Mouse (Mus musculus): ENCODE data around the gene Pabpn1. TPM values are rescaled to one million over a fixed set of nuclear protein-coding genes. Genes with fewer than 3 reads are reported as not detected.
"Not testable (repeated sequence)": the region's sequence is repeated elsewhere in the genome, so short reads cannot be mapped to it uniquely, and the experiment has no call there.

Gene Pabpn1
- polyA plus RNA-seq, 1 experiment = not detected

GRCm38 (mm10) chr14:54938431-54939219 lies 46.3 kb downstream of the Pabpn1 start:
- 79% methylated on average over 15 of the region's 15 CpGs for WGBS
- Histone ChIP-seq H3K4me3 (ENCODE audit: insufficient read depth, low read depth, low read length) (no peak overlapping the region), H3K4me1 (ENCODE audit: control insufficient read depth, insufficient read depth, low read length) (peaks cover 13% of the 10 kb centered on the region), H3K27ac (ENCODE audit: insufficient read depth, low read depth, low read length) (no peak overlapping the region)
- TF ChIP-seq POLR2A (IDR thresholded peaks at IDR 0.05; ENCODE audit: insufficient read depth, low read depth, low read length) = no peak
- TF ChIP-seq CTCF (IDR thresholded peaks at IDR 0.05; ENCODE audit: insufficient read depth, low read depth, low read length) = no peak

- no peak overlapping the region for H3K27ac ChIP-seq (ENCODE audit: insufficient read depth, low read depth, low read length)
- TF ChIP-seq CTCF (IDR thresholded peaks at IDR 0.05; ENCODE audit: insufficient read depth, low read depth, low read length) (no peak), POLR2A (IDR thresholded peaks at IDR 0.05; ENCODE audit: insufficient read depth, low read depth, low read length) (no peak)
- 68% methylated on average over 12 of the region's 12 CpGs for WGBS
- peaks cover 13% of the 10 kb centered on the region for H3K4me1 ChIP-seq (ENCODE audit: control insufficient read depth, insufficient read depth, low read length)
- H3K4me3 ChIP-seq (ENCODE audit: insufficient read depth, low read depth, low read length) = no peak overlapping the region
Measured at GRCm38 (mm10) chr14:54939434-54940175, 47.3 kb downstream of the Pabpn1 start.

GRCm38 (mm10) chr14:54940176-54940530 lies 47.9 kb downstream of the Pabpn1 start:
- no peak overlapping the region for H3K27ac ChIP-seq (ENCODE audit: insufficient read depth, low read depth, low read length)
- 81% methylated on average over 3 of the region's 3 CpGs for WGBS
- peaks cover 13% of the 10 kb centered on the region for H3K4me1 ChIP-seq (ENCODE audit: control insufficient read depth, insufficient read depth, low read length)
- no peak for TF ChIP-seq POLR2A (IDR thresholded peaks at IDR 0.05; ENCODE audit: insufficient read depth, low read depth, low read length)
- no peak for TF ChIP-seq CTCF (IDR thresholded peaks at IDR 0.05; ENCODE audit: insufficient read depth, low read depth, low read length)
- H3K4me3 ChIP-seq (ENCODE audit: insufficient read depth, low read depth, low read length) = no peak overlapping the region

- Histone ChIP-seq H3K4me3 (ENCODE audit: insufficient read depth, low read depth, low read length) (no peak overlapping the region), H3K27ac (ENCODE audit: insufficient read depth, low read depth, low read length) (no peak overlapping the region), H3K4me1 (ENCODE audit: control insufficient read depth, insufficient read depth, low read length) (peaks cover 13% of the 10 kb centered on the region)
- WGBS = 64% methylated on average over 13 of the region's 13 CpGs
- TF ChIP-seq POLR2A (IDR thresholded peaks at IDR 0.05; ENCODE audit: insufficient read depth, low read depth, low read length) = no peak
- TF ChIP-seq CTCF (IDR thresholded peaks at IDR 0.05; ENCODE audit: insufficient read depth, low read depth, low read length) = no peak
Measured at GRCm38 (mm10) chr14:54941024-54941978, 49.0 kb downstream of the Pabpn1 start.

- Histone ChIP-seq H3K4me1 (ENCODE audit: control insufficient read depth, insufficient read depth, low read length) (peaks cover 9% of the 10 kb centered on the region), H3K27ac (ENCODE audit: insufficient read depth, low read depth, low read length) (no peak overlapping the region), H3K4me3 (ENCODE audit: insufficient read depth, low read depth, low read length) (no peak overlapping the region)
- TF ChIP-seq CTCF (IDR thresholded peaks at IDR 0.05; ENCODE audit: insufficient read depth, low read depth, low read length) = no peak
- TF ChIP-seq POLR2A (IDR thresholded peaks at IDR 0.05; ENCODE audit: insufficient read depth, low read depth, low read length) = no peak
- 94% methylated on average over 8 of the region's 8 CpGs for WGBS
Measured at GRCm38 (mm10) chr14:54942479-54942878, 50.2 kb downstream of the Pabpn1 start.

- Histone ChIP-seq H3K27ac (ENCODE audit: insufficient read depth, low read depth, low read length) (no peak overlapping the region), H3K4me3 (ENCODE audit: insufficient read depth, low read depth, low read length) (no peak overlapping the region), H3K4me1 (ENCODE audit: control insufficient read depth, insufficient read depth, low read length) (peaks cover 2% of the 10 kb centered on the region; the same call in 1 of the 2 replicates)
- TF ChIP-seq CTCF (IDR thresholded peaks at IDR 0.05; ENCODE audit: insufficient read depth, low read depth, low read length) (no peak), POLR2A (IDR thresholded peaks at IDR 0.05; ENCODE audit: insufficient read depth, low read depth, low read length) (no peak)
- WGBS = 96% methylated on average over 7 of the region's 7 CpGs
Measured at GRCm38 (mm10) chr14:54943971-54944370, 51.7 kb downstream of the Pabpn1 start.

GRCm38 (mm10) chr14:54944939-54945338 lies 52.6 kb downstream of the Pabpn1 start:
- no peak for TF ChIP-seq CTCF (IDR thresholded peaks at IDR 0.05; ENCODE audit: insufficient read depth, low read depth, low read length)
- no peak for TF ChIP-seq POLR2A (IDR thresholded peaks at IDR 0.05; ENCODE audit: insufficient read depth, low read depth, low read length)
- Histone ChIP-seq H3K27ac (ENCODE audit: insufficient read depth, low read depth, low read length) (no peak overlapping the region), H3K4me1 (ENCODE audit: control insufficient read depth, insufficient read depth, low read length) (no peaks in the 10 kb centered on the region), H3K4me3 (ENCODE audit: insufficient read depth, low read depth, low read length) (no peak overlapping the region)
- WGBS = 70% methylated on average over 2 of the region's 2 CpGs

- Histone ChIP-seq H3K4me3 (ENCODE audit: insufficient read depth, low read depth, low read length) (no peak overlapping the region), H3K4me1 (ENCODE audit: control insufficient read depth, insufficient read depth, low read length) (no peaks in the 10 kb centered on the region), H3K27ac (ENCODE audit: insufficient read depth, low read depth, low read length) (no peak overlapping the region)
- WGBS = 80% methylated on average over 19 of the region's 19 CpGs
- TF ChIP-seq CTCF (IDR thresholded peaks at IDR 0.05; ENCODE audit: insufficient read depth, low read depth, low read length) (no peak), POLR2A (IDR thresholded peaks at IDR 0.05; ENCODE audit: insufficient read depth, low read depth, low read length) (no peak)
Measured at GRCm38 (mm10) chr14:54945975-54946704, 53.8 kb downstream of the Pabpn1 start.

- WGBS = 91% methylated on average over 11 of the region's 11 CpGs
- not testable (repeated sequence) for H3K4me1 ChIP-seq (ENCODE audit: control insufficient read depth, insufficient read depth, low read length); H3K27ac ChIP-seq (ENCODE audit: insufficient read depth, low read depth, low read length); H3K4me3 ChIP-seq (ENCODE audit: insufficient read depth, low read depth, low read length)
Measured at GRCm38 (mm10) chr14:54947008-54947407, 54.7 kb downstream of the Pabpn1 start.

Measured in olfactory bulb, adult 2 months (tissue).